Mouse (Mus musculus): Measurements from ENCODE around the gene Slc1a4.

- TF ChIP-seq POLR2A (IDR thresholded peaks at IDR 0.05; ENCODE audit: borderline replicate concordance, extremely low read depth, insufficient read depth, insufficient read length, poor library complexity, severe bottlenecking): no peak
- no peak for TF ChIP-seq CTCF (IDR thresholded peaks at IDR 0.05; ENCODE audit: borderline replicate concordance, extremely low read depth, insufficient read depth, insufficient read length)
These were observed 40.2 kb upstream of the Slc1a4 start for GRCm38 (mm10) chr11:20372616-20373211.

Data from brain, embryonic 14.5 days (tissue).